Mouse (Mus musculus): ENCODE results near the gene Per2.

Gene Per2

GRCm38 (mm10) chr1:91458223-91458861 lies 782 bp downstream of the Per2 start:
- peak; percentile 20 for DNase-seq (ENCODE audit: low read depth, low spot score)

GRCm38 (mm10) chr1:91457698-91458097 lies 1.4 kb downstream of the Per2 start:
- DNase-seq (ENCODE audit: low read depth, low spot score) = no peak

- no peak for DNase-seq (ENCODE audit: low read depth, low spot score)
Observed at GRCm38 (mm10) chr1:91457116-91457515, 2.0 kb downstream of the Per2 start.

GRCm38 (mm10) chr1:91456301-91456801 lies 2.8 kb downstream of the Per2 start:
- DNase-seq (ENCODE audit: low read depth, low spot score) = peak; percentile 25

GRCm38 (mm10) chr1:91455661-91456161 lies 3.4 kb downstream of the Per2 start:
- DNase-seq (ENCODE audit: low read depth, low spot score) = no peak

- no peak for DNase-seq (ENCODE audit: low read depth, low spot score)
Observed at GRCm38 (mm10) chr1:91454927-91455326, 4.2 kb downstream of the Per2 start.

GRCm38 (mm10) chr1:91454366-91454765 lies 4.8 kb downstream of the Per2 start:
- no peak for DNase-seq (ENCODE audit: low read depth, low spot score)

GRCm38 (mm10) chr1:91453932-91454331 lies 5.2 kb downstream of the Per2 start:
- no peak for DNase-seq (ENCODE audit: low read depth, low spot score)

- no peak for DNase-seq (ENCODE audit: low read depth, low spot score)
Observed at GRCm38 (mm10) chr1:91451547-91452084, 7.5 kb downstream of the Per2 start.

- DNase-seq (ENCODE audit: low read depth, low spot score) = no peak
Observed at GRCm38 (mm10) chr1:91450851-91451250, 8.3 kb downstream of the Per2 start.

- no peak for DNase-seq (ENCODE audit: low read depth, low spot score)
Observed at GRCm38 (mm10) chr1:91448688-91449087, 10.4 kb downstream of the Per2 start.

GRCm38 (mm10) chr1:91446511-91446910 lies 12.6 kb downstream of the Per2 start:
- DNase-seq (ENCODE audit: low read depth, low spot score) = no peak

- no peak for DNase-seq (ENCODE audit: low read depth, low spot score)
Observed at GRCm38 (mm10) chr1:91446060-91446459, 13.1 kb downstream of the Per2 start.

- DNase-seq (ENCODE audit: low read depth, low spot score) = no peak
Observed at GRCm38 (mm10) chr1:91444841-91445830, 14.0 kb downstream of the Per2 start.

GRCm38 (mm10) chr1:91442350-91442990 lies 16.7 kb downstream of the Per2 start:
- no peak for DNase-seq (ENCODE audit: low read depth, low spot score)

GRCm38 (mm10) chr1:91441855-91442254 lies 17.3 kb downstream of the Per2 start:
- no peak for DNase-seq (ENCODE audit: low read depth, low spot score)

GRCm38 (mm10) chr1:91439776-91440175 lies 19.3 kb downstream of the Per2 start:
- DNase-seq (ENCODE audit: low read depth, low spot score) = no peak

GRCm38 (mm10) chr1:91437573-91437972 lies 21.6 kb downstream of the Per2 start:
- DNase-seq (ENCODE audit: low read depth, low spot score) = no peak

GRCm38 (mm10) chr1:91437083-91437400 lies 22.1 kb downstream of the Per2 start:
- no peak for DNase-seq (ENCODE audit: low read depth, low spot score)

GRCm38 (mm10) chr1:91436380-91437082 lies 22.6 kb downstream of the Per2 start:
- no peak for DNase-seq (ENCODE audit: low read depth, low spot score)

- DNase-seq (ENCODE audit: low read depth, low spot score) = no peak
Observed at GRCm38 (mm10) chr1:91435606-91436130, 23.5 kb downstream of the Per2 start.

All from CD4-positive helper T cell, adult 2 months (primary cell).